Mouse (Mus musculus): ENCODE results near the gene Hoxb1. TPM values are rescaled to one million over a fixed set of nuclear protein-coding genes. Genes with fewer than 3 reads are reported as not detected.

Gene Hoxb1
- total RNA-seq (2021) = not detected
- long read RNA-seq = 0 reads

GRCm38 (mm10) chr11:96365441-96366091, at the start of gene Hoxb1:
Gene Hoxb1, plus strand, starts transcription at chr11:96365752.
- no peak for DNase-seq (ENCODE audit: low spot score in 2 of 2)

GRCm38 (mm10) chr11:96316696-96317607, 48.6 kb upstream of the Hoxb1 start:
- no peak for DNase-seq (ENCODE audit: low spot score in 2 of 2)

GRCm38 (mm10) chr11:96317608-96318367, 47.8 kb upstream of the Hoxb1 start, which contains the start of gene Hoxb4:
Gene Hoxb4, plus strand, starts transcription at chr11:96318267.
- no peak for DNase-seq (ENCODE audit: low spot score in 2 of 2)

- no peak for DNase-seq (ENCODE audit: low spot score in 2 of 2)
These were observed 47.0 kb upstream of the Hoxb1 start for GRCm38 (mm10) chr11:96318368-96319070.

GRCm38 (mm10) chr11:96319071-96319902, 46.3 kb upstream of the Hoxb1 start:
- DNase-seq (ENCODE audit: low spot score in 2 of 2) = no peak

GRCm38 (mm10) chr11:96319910-96320309, 45.6 kb upstream of the Hoxb1 start:
- DNase-seq (ENCODE audit: low spot score in 2 of 2) = no peak

- no peak for DNase-seq (ENCODE audit: low spot score in 2 of 2)
These were observed 44.9 kb upstream of the Hoxb1 start for GRCm38 (mm10) chr11:96320688-96321087.

GRCm38 (mm10) chr11:96321846-96322245, 43.7 kb upstream of the Hoxb1 start:
- no peak for DNase-seq (ENCODE audit: low spot score in 2 of 2)

GRCm38 (mm10) chr11:96322738-96323137, 42.8 kb upstream of the Hoxb1 start:
- DNase-seq (ENCODE audit: low spot score in 2 of 2) = no peak

- DNase-seq (ENCODE audit: low spot score in 2 of 2) = no peak
These were observed 42.4 kb upstream of the Hoxb1 start, which contains the start of gene Hoxb3 for GRCm38 (mm10) chr11:96323154-96323553. Gene Hoxb3, plus strand, starts transcription at chr11:96323326.

- no peak for DNase-seq (ENCODE audit: low spot score in 2 of 2)
These were observed 41.4 kb upstream of the Hoxb1 start for GRCm38 (mm10) chr11:96324125-96324524.

GRCm38 (mm10) chr11:96324965-96325364, 40.6 kb upstream of the Hoxb1 start:
- DNase-seq (ENCODE audit: low spot score in 2 of 2) = no peak

- DNase-seq (ENCODE audit: low spot score in 2 of 2) = no peak
These were observed 39.8 kb upstream of the Hoxb1 start for GRCm38 (mm10) chr11:96325747-96326212.

GRCm38 (mm10) chr11:96326705-96327104, 38.8 kb upstream of the Hoxb1 start:
- no peak for DNase-seq (ENCODE audit: low spot score in 2 of 2)

- no peak for DNase-seq (ENCODE audit: low spot score in 2 of 2)
These were observed 38.4 kb upstream of the Hoxb1 start for GRCm38 (mm10) chr11:96327122-96327521.

GRCm38 (mm10) chr11:96327750-96328149, 37.8 kb upstream of the Hoxb1 start:
- DNase-seq (ENCODE audit: low spot score in 2 of 2) = no peak

- DNase-seq (ENCODE audit: low spot score in 2 of 2) = no peak
These were observed 36.9 kb upstream of the Hoxb1 start for GRCm38 (mm10) chr11:96328605-96329004.

- no peak for DNase-seq (ENCODE audit: low spot score in 2 of 2)
These were observed 33.4 kb upstream of the Hoxb1 start for GRCm38 (mm10) chr11:96332105-96332504.

GRCm38 (mm10) chr11:96332618-96333032, 32.9 kb upstream of the Hoxb1 start:
- DNase-seq (ENCODE audit: low spot score in 2 of 2) = no peak
